Mouse (Mus musculus) CH12.LX (cell line): ENCODE measurements around the gene Snx3.

ENCODE experiments used
- BHLHE40 ChIP-seq: IDR thresholded peaks from 2 replicates; pipeline ENCODE4 v1.6.1; 2011; ENCODE audit warnings: mild to moderate bottlenecking, low read depth, low read length, improper control_type of control experiment
- CHD1 ChIP-seq: IDR thresholded peaks from 2 replicates; pipeline ENCODE4 v1.6.1; 2012; ENCODE audit warnings: low read depth, low read length, improper control_type of control experiment, inconsistent platforms
- CTCF ChIP-seq, 2 experiments: IDR thresholded peaks in 1 of 2; conservative IDR thresholded peaks in 1 of 2; 2 replicates each; pipeline ENCODE4 v1.5.1; 2011 to 2012; ENCODE audit warnings: low read depth in 2 of 2, low read length in 2 of 2, improper control_type of control experiment in 1 of 2, inconsistent platforms in 1 of 2, mild to moderate bottlenecking in 1 of 2, moderate library complexity in 1 of 2
- EP300 ChIP-seq: IDR thresholded peaks from 2 replicates; pipeline ENCODE4 v1.6.1; 2011; ENCODE audit warnings: low read length, improper control_type of control experiment
- MAX ChIP-seq: IDR thresholded peaks from 2 replicates; pipeline ENCODE4 v1.6.1; 2011; ENCODE audit warnings: low read length, improper control_type of control experiment
- PAX5 ChIP-seq: IDR thresholded peaks from 2 replicates; pipeline ENCODE4 v1.6.1; 2012; ENCODE audit warnings: low read length, inconsistent platforms, mixed read lengths
- POLR2A ChIP-seq: IDR thresholded peaks from 2 replicates; pipeline ENCODE4 v1.6.1; 2011; ENCODE audit warnings: low read depth, mild to moderate bottlenecking, improper control_type of control experiment, low read length
- POLR2AphosphoS2 ChIP-seq: IDR thresholded peaks from 2 replicates; pipeline ENCODE4 v1.6.1; 2011; ENCODE audit warnings: low read depth, low read length, improper control_type of control experiment
- RAD21 ChIP-seq: IDR thresholded peaks from 2 replicates; pipeline ENCODE4 v1.6.1; 2011; ENCODE audit warnings: low read depth, mild to moderate bottlenecking, low read length, improper control_type of control experiment, moderate library complexity
- TBP ChIP-seq: conservative IDR thresholded peaks from 2 replicates; pipeline ENCODE4 v1.6.1; 2011; ENCODE audit warnings: low read depth, low read length, improper control_type of control experiment
- USF1 ChIP-seq: IDR thresholded peaks from 2 replicates; pipeline ENCODE4 v1.6.1; 2014; ENCODE audit warnings: low read depth, mild to moderate bottlenecking, inconsistent platforms, low read length, improper control_type of control experiment
- USF2 ChIP-seq: conservative IDR thresholded peaks from 2 replicates; pipeline ENCODE4 v1.6.1; 2011; ENCODE audit warnings: low read depth, low read length, improper control_type of control experiment
- ZC3H11A ChIP-seq: IDR thresholded peaks from 2 replicates; pipeline ENCODE4 v1.6.1; 2012; ENCODE audit warnings: low read depth, mild to moderate bottlenecking, inconsistent platforms, low read length, improper control_type of control experiment

- TF ChIP-seq POLR2A, result peak; percentile 83
- no peak for TF ChIP-seq ZC3H11A
- no peak for TF ChIP-seq CTCF (conservative IDR thresholded peaks at IDR 0.05 in 1 of 2, IDR thresholded peaks at IDR 0.05 in 1 of 2; ENCODE audit: low read depth in 2 of 2, low read length in 2 of 2)
- TF ChIP-seq EP300, result no peak; the same call in 1 of the 2 replicates
- no peak for TF ChIP-seq RAD21
- peak; percentile 57; the same call in 1 of the 2 replicates for TF ChIP-seq POLR2AphosphoS2
- TF ChIP-seq CHD1, result no peak
- no peak for TF ChIP-seq USF2
- no peak for TF ChIP-seq PAX5
- peak; percentile 65 for TF ChIP-seq MAX
- peak; percentile 69; the same call in 1 of the 2 replicates for TF ChIP-seq TBP
- no peak for TF ChIP-seq USF1
- peak; percentile 77 for TF ChIP-seq BHLHE40
Measured at GRCm38 (mm10) chr10:42478341-42478720, 23.5 kb upstream of the Snx3 start, which contains the start of gene Afg1l.
